Mouse (Mus musculus): Measurements from ENCODE around the gene Tns1. TPM values are rescaled to one million over a fixed set of nuclear protein-coding genes. Genes with fewer than 3 reads are reported as not detected.

Gene Tns1
- polyA plus RNA-seq, 1 experiment, result 0.85 TPM

DNA sequence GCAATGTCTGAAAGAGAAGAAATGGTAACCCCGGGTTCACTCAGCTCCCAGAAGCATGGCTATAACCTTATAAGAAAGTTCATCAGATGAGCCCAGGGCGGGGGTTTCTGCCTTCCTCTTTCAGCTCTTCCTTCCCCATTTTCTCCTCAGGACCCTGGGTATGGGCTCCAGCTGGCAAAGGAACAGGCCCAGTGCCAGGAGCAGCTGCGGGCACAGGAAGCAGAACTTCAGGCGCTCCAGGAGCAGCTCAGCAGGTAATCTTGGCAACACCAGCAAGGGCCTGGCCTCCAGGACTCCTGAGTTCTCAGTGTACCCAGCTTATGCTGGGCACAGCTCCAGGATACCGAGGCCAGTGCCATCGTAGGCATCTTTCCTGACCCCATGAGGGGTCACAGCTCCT, 9.7 kb upstream of the Tns1 start:
- no peak for TF ChIP-seq GATA1 (IDR thresholded peaks at IDR 0.05; ENCODE audit: low read length)

DNA sequence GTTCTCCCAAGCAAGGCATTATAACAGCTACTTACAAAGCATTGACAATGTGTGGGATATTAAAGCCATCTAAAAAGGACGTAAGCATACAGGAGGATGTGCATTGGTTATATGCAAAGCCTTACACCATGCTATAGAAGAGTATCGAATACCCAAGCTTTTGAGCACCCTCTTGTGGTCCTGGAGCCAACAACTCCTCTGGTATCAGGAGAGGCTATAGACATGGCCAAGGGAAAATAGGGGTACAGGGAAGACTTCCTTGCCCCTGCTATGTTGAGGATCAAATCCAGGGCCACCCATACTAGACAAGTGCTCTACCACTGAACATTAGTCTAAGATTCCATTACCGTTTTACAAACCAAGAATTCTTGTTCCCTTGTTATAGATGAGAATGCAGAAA, 7.8 kb upstream of the Tns1 start:
- TF ChIP-seq GATA1 (IDR thresholded peaks at IDR 0.05; ENCODE audit: low read length), result no peak

DNA sequence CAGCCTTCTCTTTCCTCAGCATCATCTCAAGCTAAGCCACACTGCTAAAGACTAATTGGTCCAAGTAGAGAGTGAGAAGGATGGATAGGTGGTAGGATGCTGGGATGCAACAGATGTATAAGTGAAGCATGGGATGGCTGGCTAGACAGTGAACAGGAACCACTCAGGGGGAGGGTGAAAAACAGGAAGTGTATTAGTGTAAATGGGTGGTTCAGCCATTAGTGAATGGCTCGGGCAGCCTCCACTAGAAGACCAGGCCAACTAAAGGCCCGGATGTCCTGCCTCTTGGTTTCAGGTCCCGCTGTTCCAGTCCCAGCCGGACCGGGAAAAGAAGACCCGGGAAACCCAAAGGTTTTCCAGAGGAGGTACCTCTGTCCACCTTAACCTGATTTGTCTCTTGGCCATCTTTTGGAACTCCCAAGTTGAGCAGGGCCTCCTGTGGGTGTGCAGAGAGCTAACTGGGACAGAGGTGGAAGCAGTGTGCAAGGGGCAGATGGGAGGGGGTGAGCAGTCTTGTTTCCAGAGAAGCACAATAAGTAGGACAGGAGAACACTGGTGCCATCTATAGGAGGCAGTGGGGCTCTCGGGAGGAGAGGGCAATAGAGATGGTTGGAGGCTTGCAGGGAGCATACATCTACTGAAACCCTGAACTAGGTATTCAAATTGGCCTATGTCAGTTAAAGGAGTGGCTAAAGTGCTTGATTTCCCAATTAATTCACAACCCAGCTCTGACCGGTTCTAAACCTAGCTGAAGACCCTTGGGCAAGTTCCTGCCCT, 6.8 kb upstream of the Tns1 start:
- TF ChIP-seq GATA1 (IDR thresholded peaks at IDR 0.05; ENCODE audit: low read length), result no peak

DNA sequence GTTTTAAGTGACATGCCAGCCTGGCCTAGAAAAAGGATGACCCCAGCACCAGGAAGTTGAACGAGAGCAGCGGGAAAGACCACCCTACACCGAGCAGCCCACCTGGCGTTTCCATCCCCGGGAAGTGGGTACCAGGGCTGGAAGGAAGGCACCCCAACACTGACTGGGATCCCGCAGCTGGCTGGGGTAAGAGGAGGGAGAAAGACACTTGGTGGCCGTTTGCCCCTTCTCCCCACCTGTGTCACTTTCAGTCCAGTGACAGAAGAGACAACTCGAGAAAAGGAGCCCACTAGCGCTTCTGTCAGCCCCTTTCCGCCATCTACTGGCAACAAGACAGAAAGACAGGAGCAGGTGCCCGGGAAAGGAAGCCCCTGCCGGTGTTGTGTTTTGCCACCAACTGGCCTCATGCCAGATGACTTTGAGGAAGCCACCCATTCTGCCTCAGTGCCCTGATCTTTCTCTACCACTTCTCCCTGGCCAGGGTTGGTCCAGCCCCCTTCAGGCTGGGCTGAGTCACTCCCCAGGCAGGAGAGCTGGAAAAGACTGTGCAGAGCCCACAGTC, 823 bp upstream of the Tns1 start, which contains the start of gene Rufy4:
Gene Rufy4 (plus strand): TSS at position 551 of the 562 bp plus-strand sequence.
- no peak for TF ChIP-seq GATA1 (IDR thresholded peaks at IDR 0.05; ENCODE audit: low read length)

DNA sequence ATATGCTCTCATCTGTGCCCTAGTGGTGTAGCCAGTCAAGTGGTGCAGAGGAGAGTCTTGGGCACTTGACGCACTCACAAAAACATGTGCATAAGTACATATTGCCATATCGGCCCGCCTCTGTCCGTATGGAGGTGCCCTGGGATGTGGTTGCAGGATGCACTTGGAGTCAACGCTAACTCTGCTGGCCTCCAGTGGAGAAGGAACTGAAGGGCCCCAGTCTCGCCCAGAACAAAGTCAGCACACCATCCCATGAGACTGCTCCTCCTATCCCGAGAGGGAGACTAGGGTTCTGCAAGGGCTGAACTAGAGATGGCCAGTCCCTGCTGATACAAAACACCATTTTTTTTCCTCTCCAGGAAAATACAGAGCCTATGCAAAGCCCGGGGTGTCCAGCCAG, 1.0 kb downstream of the Tns1 start:
- TF ChIP-seq GATA1 (IDR thresholded peaks at IDR 0.05; ENCODE audit: low read length), result no peak

DNA sequence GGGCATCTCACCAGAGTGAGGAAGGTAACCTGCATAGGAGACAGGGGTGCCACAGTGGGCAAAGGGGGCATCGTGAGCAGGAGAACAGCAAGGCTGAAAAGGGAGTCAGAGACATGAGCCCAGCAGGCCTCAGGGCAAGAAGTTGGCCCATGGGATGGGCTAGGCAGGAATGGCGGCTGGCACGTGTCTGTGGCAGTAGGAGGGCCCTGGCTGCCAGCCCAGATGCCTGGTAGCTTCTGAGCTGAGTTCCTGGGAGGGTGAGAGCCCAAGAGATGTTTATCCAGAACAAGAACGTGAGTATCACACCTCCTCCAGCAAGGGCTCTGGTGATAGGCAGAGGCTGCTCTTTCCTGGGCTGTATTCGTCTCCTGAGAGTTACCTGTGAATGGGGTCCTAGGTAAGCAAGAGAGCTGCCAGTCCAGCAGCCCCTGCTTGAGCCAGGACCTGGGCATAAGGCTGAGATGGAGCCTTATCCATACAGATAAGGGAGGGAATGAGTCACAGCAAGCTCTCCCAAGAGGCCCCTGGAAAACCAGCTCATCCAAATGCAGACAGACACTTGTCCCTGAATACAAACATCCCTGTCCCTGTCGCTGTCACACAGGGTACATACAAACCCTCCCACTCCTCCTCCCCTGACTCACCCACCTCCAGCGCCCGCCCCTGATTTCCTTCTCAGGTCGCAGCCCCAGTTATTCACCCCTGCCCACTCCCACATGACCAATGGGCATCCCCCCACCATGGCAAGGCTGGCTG, 2.2 kb downstream of the Tns1 start:
- TF ChIP-seq GATA1 (IDR thresholded peaks at IDR 0.05; ENCODE audit: low read length), result no peak

DNA sequence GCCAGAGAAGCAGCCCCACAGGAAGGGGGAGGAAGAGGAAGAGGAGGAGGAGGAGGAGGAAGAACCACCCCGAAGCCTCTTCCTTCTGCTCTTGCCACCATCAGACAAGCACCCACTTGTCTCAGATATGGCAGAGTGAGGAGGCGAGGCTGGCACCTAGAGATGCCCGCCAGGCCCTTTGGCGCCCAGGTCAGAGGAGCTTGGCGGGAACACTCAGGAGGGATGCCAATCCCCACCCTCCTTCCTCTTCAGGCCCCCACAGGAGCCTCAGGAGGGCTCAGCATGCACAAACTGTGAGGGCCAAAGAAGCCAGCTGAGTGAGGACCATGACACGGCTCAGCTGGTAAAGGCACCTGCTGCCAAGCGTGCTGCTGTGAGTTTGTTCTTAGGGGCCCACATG, 3.1 kb downstream of the Tns1 start:
- no peak for TF ChIP-seq GATA1 (IDR thresholded peaks at IDR 0.05; ENCODE audit: low read length)

DNA sequence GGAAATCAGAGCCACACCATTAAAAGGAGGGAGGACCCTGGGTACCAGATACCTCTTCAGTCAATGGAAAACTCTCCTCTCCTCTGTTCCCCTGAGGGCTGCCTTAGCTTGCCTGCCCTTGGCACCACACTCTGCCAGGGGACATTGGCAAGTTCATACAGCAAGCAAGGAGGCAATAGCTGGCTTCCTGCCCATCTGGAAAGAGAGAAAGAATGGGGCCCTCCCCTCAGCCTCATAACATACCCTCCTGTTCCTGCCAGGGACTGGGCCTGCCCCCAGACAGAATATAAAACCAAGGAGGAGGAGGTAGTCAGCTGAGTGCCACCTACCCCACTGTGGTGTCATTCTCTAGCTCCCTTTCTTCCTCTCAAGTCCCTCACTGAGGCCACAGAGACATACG, 5.1 kb downstream of the Tns1 start:
- TF ChIP-seq GATA1 (IDR thresholded peaks at IDR 0.05; ENCODE audit: low read length), result no peak

DNA sequence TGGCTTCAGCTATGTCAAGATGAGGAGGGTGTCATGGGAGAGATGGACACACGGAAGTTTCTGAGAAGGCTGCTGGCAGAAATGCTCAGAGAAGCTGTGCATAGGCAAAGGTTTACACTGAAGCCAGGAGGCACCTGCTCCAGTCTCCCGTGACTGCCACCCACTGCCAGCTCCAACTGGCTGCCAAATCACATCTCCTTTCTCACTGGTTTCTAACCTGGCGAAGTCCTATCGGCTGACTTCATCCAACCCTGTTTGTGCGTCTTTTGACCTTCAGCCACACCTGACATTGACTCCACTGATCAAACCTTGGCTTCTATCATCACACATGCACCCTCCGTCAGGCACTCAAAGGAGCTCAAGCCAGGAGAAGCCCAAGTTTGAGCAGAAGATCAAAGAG, 6.4 kb downstream of the Tns1 start:
- TF ChIP-seq GATA1 (IDR thresholded peaks at IDR 0.05; ENCODE audit: low read length), result no peak

DNA sequence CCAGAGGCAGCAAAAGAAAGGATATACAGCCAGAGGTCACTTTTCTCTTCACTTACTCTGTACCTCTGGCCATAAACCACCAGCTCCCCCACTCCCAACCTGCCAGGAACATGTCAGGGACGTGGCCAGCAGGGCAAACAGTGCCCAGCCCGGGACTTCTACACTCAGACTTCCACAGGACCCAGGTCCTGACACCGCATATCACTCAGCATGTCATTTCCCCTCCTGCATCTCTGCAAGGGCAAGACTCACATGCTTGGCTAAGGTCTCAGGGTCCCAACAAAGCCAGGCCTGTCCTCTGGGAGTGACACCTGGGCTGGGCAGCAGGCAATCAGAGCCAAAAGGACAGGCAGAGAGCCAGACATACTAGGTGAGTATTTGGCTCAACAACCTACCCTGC, 11.2 kb downstream of the Tns1 start:
- no peak for TF ChIP-seq GATA1 (IDR thresholded peaks at IDR 0.05; ENCODE audit: low read length)

DNA sequence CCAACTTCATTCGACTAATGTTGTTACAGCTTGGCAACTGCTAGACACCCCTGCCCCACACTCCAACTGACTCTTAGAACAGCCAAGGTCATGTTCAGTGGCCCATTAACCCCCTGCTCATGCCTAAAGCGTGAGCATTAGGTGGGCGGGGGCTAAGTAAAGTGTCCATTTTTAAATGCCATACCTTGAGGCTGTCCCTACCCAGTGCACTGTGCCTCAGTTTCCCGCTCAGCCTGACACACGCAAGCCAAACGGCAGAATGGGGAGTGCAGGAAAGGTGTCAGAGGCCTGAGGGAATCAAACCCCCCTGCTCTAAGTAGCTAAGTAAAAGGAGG, 12.6 kb downstream of the Tns1 start:
- TF ChIP-seq GATA1 (IDR thresholded peaks at IDR 0.05; ENCODE audit: low read length), result no peak

DNA sequence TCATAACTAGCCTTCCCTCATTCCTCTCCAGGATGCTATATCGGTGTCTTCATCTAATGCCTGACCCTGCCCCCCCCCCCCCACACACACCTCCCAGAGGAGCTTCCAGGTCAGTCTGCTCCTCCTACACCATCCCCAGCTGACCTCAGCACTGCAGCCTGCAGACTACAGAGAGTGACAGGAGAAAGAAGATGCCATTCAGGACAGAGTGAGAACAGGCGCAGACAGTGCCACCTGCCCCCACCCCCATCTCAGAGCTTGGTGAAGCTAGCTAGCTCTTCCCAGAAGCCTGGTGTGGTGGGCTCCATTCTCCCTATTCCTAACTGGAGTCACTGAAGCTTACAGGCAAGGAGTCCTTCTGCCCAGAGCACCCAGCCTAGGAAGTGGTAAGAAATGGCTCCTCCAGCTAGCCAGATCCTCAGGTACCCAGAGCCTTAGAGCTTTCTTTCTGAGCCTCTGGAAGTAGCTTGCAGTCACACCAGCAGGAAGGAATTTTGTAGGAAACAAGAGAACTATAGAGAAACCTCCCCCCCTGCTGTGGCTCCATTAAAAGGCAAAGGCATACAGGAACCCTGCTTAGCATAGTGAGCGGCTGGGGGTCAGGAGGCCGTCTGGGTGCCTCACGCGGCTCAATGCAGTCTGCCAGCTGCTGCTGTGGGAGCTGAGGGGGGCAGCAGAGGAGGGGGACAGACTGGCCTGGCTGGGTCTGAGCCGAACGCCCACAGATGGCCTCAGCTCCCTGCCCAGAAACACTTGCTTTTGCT, 13.1 kb downstream of the Tns1 start:
- TF ChIP-seq GATA1 (IDR thresholded peaks at IDR 0.05; ENCODE audit: low read length), result no peak

DNA sequence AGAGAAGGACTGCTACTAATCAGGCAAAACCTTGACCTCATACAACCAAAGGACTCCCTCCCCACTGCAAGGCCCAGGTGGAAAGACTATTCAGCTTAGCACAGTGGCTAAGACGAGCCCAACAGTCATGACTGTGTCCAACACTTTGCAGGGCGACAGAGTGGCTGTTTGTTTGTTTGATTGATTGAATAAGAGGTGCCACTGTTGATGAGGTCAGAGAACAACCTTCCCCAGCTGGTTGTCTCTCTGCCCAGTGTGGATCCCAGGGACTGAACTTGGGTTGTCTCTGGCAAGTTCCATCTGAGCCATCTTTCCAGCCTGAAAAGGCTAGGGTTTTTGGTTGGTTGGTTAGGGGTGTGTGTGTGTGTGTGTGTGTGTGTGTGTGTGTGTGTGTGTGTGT, 14.6 kb downstream of the Tns1 start:
- no peak for TF ChIP-seq GATA1 (IDR thresholded peaks at IDR 0.05; ENCODE audit: low read length)

DNA sequence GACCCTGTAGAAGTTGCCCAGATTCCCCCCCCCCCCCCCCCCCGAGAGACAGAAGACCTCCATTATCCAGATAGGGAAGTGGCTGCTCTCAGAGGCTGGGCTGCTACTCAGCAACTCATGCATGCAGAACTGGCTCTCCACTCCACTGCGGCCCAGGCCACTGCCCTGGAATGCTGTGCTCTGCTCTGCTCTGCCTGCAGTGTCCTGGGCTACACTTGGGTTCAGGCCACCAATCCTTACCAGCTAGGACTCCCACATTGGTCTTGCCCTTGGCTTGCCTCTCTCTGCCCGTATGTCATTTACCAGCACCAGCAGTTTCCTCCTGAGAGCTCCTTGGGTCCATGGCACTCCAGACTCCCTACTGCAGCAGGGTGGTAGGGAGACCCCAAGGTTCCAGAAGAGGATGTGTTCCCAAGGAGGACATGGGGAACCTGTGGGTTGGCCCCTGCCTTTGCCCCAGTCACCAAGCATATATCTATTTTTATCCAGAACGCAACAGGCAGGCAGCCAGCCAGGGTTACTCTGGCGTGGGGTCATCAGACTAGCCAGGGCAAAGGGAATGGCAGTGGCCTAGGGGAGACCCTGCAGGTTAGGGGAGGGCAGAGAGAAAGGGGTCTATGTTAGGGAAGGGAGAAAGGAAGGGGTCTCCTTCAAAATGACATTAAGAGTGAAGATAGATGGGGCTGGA, 16.2 kb downstream of the Tns1 start:
- TF ChIP-seq GATA1 (IDR thresholded peaks at IDR 0.05; ENCODE audit: low read length), result no peak

DNA sequence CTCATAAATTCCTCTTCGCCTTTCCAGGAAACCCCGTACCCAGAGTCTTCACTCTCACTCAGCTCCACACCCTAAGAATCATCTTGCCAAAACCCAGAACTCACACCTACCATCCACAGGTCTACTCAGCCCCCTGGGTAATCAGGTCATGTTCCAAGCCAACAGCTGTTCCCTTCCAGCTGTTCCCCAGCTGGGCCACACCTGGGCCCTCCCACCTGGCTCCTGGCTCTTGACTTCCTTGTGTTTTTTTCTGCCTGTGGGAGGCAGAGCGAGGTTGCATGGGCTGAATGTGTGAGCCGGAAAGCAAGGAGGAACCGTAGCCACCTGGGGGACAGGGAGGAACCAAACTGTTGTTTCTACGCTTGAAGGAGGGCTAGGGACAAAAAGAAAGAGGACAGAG, 18.0 kb downstream of the Tns1 start:
- no peak for TF ChIP-seq GATA1 (IDR thresholded peaks at IDR 0.05; ENCODE audit: low read length)
